In genomic region chr19:6061641-6062302, GRCm38 (mm10) we compare ENCODE assay signal across 7 mouse cellular contexts. TPM values are rescaled to one million over a fixed set of nuclear protein-coding genes. Genes with fewer than 3 reads are reported as not detected.
DNase-seq lines count a peak whose midpoint lies in the region; ATAC-seq and TF ChIP-seq lines count a peak whose summit lies in the region.

No protein-coding gene starts in this region.

- peaks cover 34% of the 10 kb centered on the region for H3K4me1 ChIP-seq in heart, postnatal 0 days (ENCODE audit: control insufficient read depth, insufficient read depth)
- H3K4me1 ChIP-seq in megakaryocyte, embryonic 14.5 days = peaks cover 59% of the 10 kb centered on the region

- peak overlapping the region; percentile 95 for H3K4me3 ChIP-seq in C2C12 (ENCODE audit: insufficient read depth, poor library complexity, severe bottlenecking)
- H3K4me3 ChIP-seq in heart, postnatal 0 days (ENCODE audit: low read depth, low read length) = peak overlapping the region; percentile 78
- H3K4me3 ChIP-seq in megakaryocyte, embryonic 14.5 days (replicated peaks) = peak overlapping the region; percentile 97

- H3K27me3 ChIP-seq in C2C12 (ENCODE audit: control insufficient read depth, insufficient read depth, insufficient read length) = no peaks in the 10 kb centered on the region
- no peaks in the 10 kb centered on the region for H3K27me3 ChIP-seq in heart, postnatal 0 days (ENCODE audit: control insufficient read depth, insufficient read depth, low read length)
- no peaks in the 10 kb centered on the region for H3K27me3 ChIP-seq in megakaryocyte, embryonic 14.5 days (replicated peaks)

- H3K9me3 ChIP-seq in heart, postnatal 0 days (replicated peaks; ENCODE audit: control insufficient read depth, low read length) = no peaks in the 10 kb centered on the region
- H3K9me3 ChIP-seq in megakaryocyte, embryonic 14.5 days = no peaks in the 10 kb centered on the region

- H3K9ac ChIP-seq in heart, postnatal 0 days (replicated peaks; ENCODE audit: low read depth, low read length) = peak overlapping the region; percentile 84

- intact Hi-C loops in left cerebral cortex, postnatal 25 days (cut with DNase I) = loop anchor here (5.0 kb wide), 1 partner anchor 276 kb away; no protein-coding TSS in a partner anchor

- under 1% methylated on average over 44 of the region's 44 CpGs for WGBS in heart, postnatal 0 days

- H3K36me3 ChIP-seq in C2C12 (ENCODE audit: control insufficient read depth, insufficient read depth) = peaks cover 10% of the 10 kb centered on the region
- H3K36me3 ChIP-seq in heart, postnatal 0 days (replicated peaks; ENCODE audit: control insufficient read depth, insufficient read depth, low read length) = peaks cover 12% of the 10 kb centered on the region
- H3K36me3 ChIP-seq in megakaryocyte, embryonic 14.5 days (replicated peaks; ENCODE audit: low read length) = peaks cover 23% of the 10 kb centered on the region

- ATAC-seq in heart, postnatal 0 days (ENCODE audit: insufficient read depth, low read depth) = peak; percentile 5; the same call in 1 of the 2 replicates

- peak; percentile 75 for DNase-seq in 3T3-L1 (ENCODE audit: low read depth, low spot score)
- peak; percentile 42 to 61 for DNase-seq in cerebellum, postnatal 25 days
- peak; percentile 28 for DNase-seq in heart, postnatal 0 days (ENCODE audit: low spot score)
- peak; percentile 44 to 53 for DNase-seq in left cerebral cortex, postnatal 25 days (ENCODE audit: low spot score in 2 of 2)
- peak; percentile 52 for DNase-seq in right cerebral cortex, postnatal 4 days

- peaks cover 37% of the 10 kb centered on the region for H3K79me3 ChIP-seq in C2C12 (ENCODE audit: low read depth)

- peak overlapping the region; percentile 92 for H3K4me2 ChIP-seq in heart, postnatal 0 days (ENCODE audit: low read depth, low read length)

- peaks cover 49% of the 10 kb centered on the region for H3K79me2 ChIP-seq in C2C12 (ENCODE audit: control insufficient read depth, insufficient read depth)

- H3ac ChIP-seq in C2C12 (ENCODE audit: control insufficient read depth, insufficient read length, low read depth) = peak overlapping the region; percentile 93

- no peak for TF ChIP-seq EP300 in heart, postnatal 0 days (IDR thresholded peaks at IDR 0.05; ENCODE audit: low read depth)

- peak overlapping the region; percentile 89 for H3K27ac ChIP-seq in heart, postnatal 0 days (ENCODE audit: low read depth)

- TF ChIP-seq CTCF in C2C12 (IDR thresholded peaks at IDR 0.05; ENCODE audit: control insufficient read depth, insufficient read depth, insufficient read length) = no peak
- no peak for TF ChIP-seq CTCF in heart, postnatal 0 days (IDR thresholded peaks at IDR 0.05; ENCODE audit: low read depth)

TF ChIP-seq in C2C12, 6 proteins besides CTCF, POLR2A, EP300 and RAD21:
- TF ChIP-seq FOSL1 (IDR thresholded peaks at IDR 0.05; ENCODE audit: insufficient read depth, low read length, poor library complexity, severe bottlenecking) = no peak

RNA-seq across cellular contexts. Expression of gene Znhit2, which starts 0.8 kb away (rescaled TPM):
- polyA plus RNA-seq in C2C12 (2012; fragmentation: generic; extraction: Trizol) = 49.8 TPM
- total RNA-seq in heart, postnatal 0 days (2014; rRNA removed; ENCODE audit: low replicate concordance) = 46.7 and 58.4 TPM in 2 replicates
- polyA plus RNA-seq in heart, postnatal 0 days (2015; fragmentation: Nextera tagmentation; extraction: Ambion mirVana) = 21.4 and 22.7 TPM in 2 replicates
- 10 to 100 TPM; 33.4 to 38.1 TPM for total RNA-seq in left cerebral cortex, postnatal 25 days (2021)
- 39.7 and 64.8 TPM in 2 replicates for polyA plus RNA-seq in megakaryocyte, embryonic 14.5 days (2012; ENCODE audit: insufficient read depth, low replicate concordance)

RNA-seq across cellular contexts. Expression of gene Fau, which starts 4.1 kb away (rescaled TPM):
- polyA plus RNA-seq in C2C12 (2012; fragmentation: generic; extraction: Trizol) = 2,541 TPM
- 562 and 833 TPM in 2 replicates for total RNA-seq in heart, postnatal 0 days (2014; rRNA removed; ENCODE audit: low replicate concordance)
- polyA plus RNA-seq in heart, postnatal 0 days (2015; fragmentation: Nextera tagmentation; extraction: Ambion mirVana) = 484 and 508 TPM in 2 replicates
- 100 to 1,000 TPM; 593 to 625 TPM for total RNA-seq in left cerebral cortex, postnatal 25 days (2021)
- polyA plus RNA-seq in megakaryocyte, embryonic 14.5 days (2012; ENCODE audit: insufficient read depth, low replicate concordance) = 3,425 and 5,919 TPM in 2 replicates

RNA-seq across cellular contexts. Expression of gene Mrpl49, which starts 4.2 kb away (rescaled TPM):
- 60.0 TPM for polyA plus RNA-seq in C2C12 (2012; fragmentation: generic; extraction: Trizol)
- total RNA-seq in heart, postnatal 0 days (2014; rRNA removed; ENCODE audit: low replicate concordance) = 18.7 and 37.1 TPM in 2 replicates
- polyA plus RNA-seq in heart, postnatal 0 days (2015; fragmentation: Nextera tagmentation; extraction: Ambion mirVana) = 49.7 and 53.5 TPM in 2 replicates
- total RNA-seq in left cerebral cortex, postnatal 25 days (2021) = 10 to 100 TPM; 45.1 to 47.0 TPM
- 19.0 and 54.3 TPM in 2 replicates for polyA plus RNA-seq in megakaryocyte, embryonic 14.5 days (2012; ENCODE audit: insufficient read depth, low replicate concordance)

RNA-seq across cellular contexts. Expression of gene Tm7sf2, which starts 6.4 kb away (rescaled TPM):
- 14.7 TPM for polyA plus RNA-seq in C2C12 (2012; fragmentation: generic; extraction: Trizol)
- total RNA-seq in heart, postnatal 0 days (2014; rRNA removed; ENCODE audit: low replicate concordance) = 13.1 and 14.4 TPM in 2 replicates
- 3.2 and 3.3 TPM in 2 replicates for polyA plus RNA-seq in heart, postnatal 0 days (2015; fragmentation: Nextera tagmentation; extraction: Ambion mirVana)
- 10 to 100 TPM; 24.9 to 25.2 TPM for total RNA-seq in left cerebral cortex, postnatal 25 days (2021)
- 26.1 and 59.5 TPM in 2 replicates for polyA plus RNA-seq in megakaryocyte, embryonic 14.5 days (2012; ENCODE audit: insufficient read depth, low replicate concordance)

RNA-seq across cellular contexts. Expression of gene Vps51, which starts 15.3 kb away (rescaled TPM):
- 55.2 TPM for polyA plus RNA-seq in C2C12 (2012; fragmentation: generic; extraction: Trizol)
- 55.2 and 59.7 TPM in 2 replicates for total RNA-seq in heart, postnatal 0 days (2014; rRNA removed; ENCODE audit: low replicate concordance)
- polyA plus RNA-seq in heart, postnatal 0 days (2015; fragmentation: Nextera tagmentation; extraction: Ambion mirVana) = 32.5 and 35.8 TPM in 2 replicates
- total RNA-seq in left cerebral cortex, postnatal 25 days (2021) = 10 to 100 TPM; 71.9 to 77.6 TPM
- polyA plus RNA-seq in megakaryocyte, embryonic 14.5 days (2012; ENCODE audit: insufficient read depth, low replicate concordance) = 23.5 and 35.2 TPM in 2 replicates

Comparison
In these comparisons a context has a peak if more than half of its experiments do, and no peak if none do; other contexts are left out.
1. Peak in every context shown above with its lines: DNase-seq, ATAC-seq, H3K4me3 ChIP-seq and H3K27ac ChIP-seq.